Mouse (Mus musculus) frontal cortex, postnatal 10 days (tissue): ENCODE results near the gene Snrpd3.
"Not testable (repeated sequence)": the region's sequence is repeated elsewhere in the genome, so short reads cannot be mapped to it uniquely, and the experiment has no call there.

Source experiments
- DNase-seq, 2 experiments: peaks; one replicate each; pipeline ENCODE4 v3.0.0; 2022; ENCODE audit warnings: low spot score in 2 of 2, mixed read lengths in 1 of 2

Snrpd3 gene

GRCm38 (mm10) chr10:75517073-75517757 lies at the start of gene Snrpd3:
Snrpd3 (plus strand) TSS chr10:75517551.
- peak; percentile 86 to 90 for DNase-seq

- DNase-seq: no peak
These were observed 43.9 kb upstream of the Snrpd3 start for GRCm38 (mm10) chr10:75473411-75473810.

GRCm38 (mm10) chr10:75474571-75474970 lies 42.8 kb upstream of the Snrpd3 start:
- DNase-seq: no peak

GRCm38 (mm10) chr10:75475139-75475850 lies 42.1 kb upstream of the Snrpd3 start:
- DNase-seq: not testable (repeated sequence)

- DNase-seq: no peak
These were observed 40.3 kb upstream of the Snrpd3 start for GRCm38 (mm10) chr10:75477034-75477433.

GRCm38 (mm10) chr10:75479955-75480354 lies 37.4 kb upstream of the Snrpd3 start:
- no peak for DNase-seq

GRCm38 (mm10) chr10:75481703-75482102 lies 35.6 kb upstream of the Snrpd3 start:
- DNase-seq: no peak

GRCm38 (mm10) chr10:75482271-75482670 lies 35.1 kb upstream of the Snrpd3 start:
- DNase-seq: no peak

- DNase-seq: no peak
These were observed 34.4 kb upstream of the Snrpd3 start for GRCm38 (mm10) chr10:75482919-75483483.

- no peak for DNase-seq
These were observed 33.3 kb upstream of the Snrpd3 start for GRCm38 (mm10) chr10:75484066-75484465.

GRCm38 (mm10) chr10:75484767-75485166 lies 32.6 kb upstream of the Snrpd3 start:
- DNase-seq: no peak

GRCm38 (mm10) chr10:75486086-75486979 lies 31.0 kb upstream of the Snrpd3 start:
- DNase-seq: peak in 1 of 2 experiments; percentile 77

- DNase-seq: no peak
These were observed 30.2 kb upstream of the Snrpd3 start for GRCm38 (mm10) chr10:75487131-75487530.

GRCm38 (mm10) chr10:75489522-75489921 lies 27.8 kb upstream of the Snrpd3 start:
- DNase-seq: no peak

- no peak for DNase-seq
These were observed 26.6 kb upstream of the Snrpd3 start for GRCm38 (mm10) chr10:75490731-75491130.

GRCm38 (mm10) chr10:75491234-75491935 lies 26.0 kb upstream of the Snrpd3 start:
- no peak for DNase-seq

GRCm38 (mm10) chr10:75491936-75492262 lies 25.5 kb upstream of the Snrpd3 start:
- DNase-seq: no peak

GRCm38 (mm10) chr10:75495304-75495703 lies 22.0 kb upstream of the Snrpd3 start:
- DNase-seq: no peak

- no peak for DNase-seq
These were observed 21.4 kb upstream of the Snrpd3 start for GRCm38 (mm10) chr10:75495921-75496320.

- DNase-seq: not testable (repeated sequence)
These were observed 18.1 kb upstream of the Snrpd3 start for GRCm38 (mm10) chr10:75499214-75499613.

GRCm38 (mm10) chr10:75499791-75500190 lies 17.6 kb upstream of the Snrpd3 start:
- no peak for DNase-seq
